Mouse (Mus musculus): Measurements from ENCODE around the gene Epha1.

- TF ChIP-seq POLR2A (IDR thresholded peaks at IDR 0.05; ENCODE audit: insufficient read depth, low read depth, low read length) (no peak), CTCF (IDR thresholded peaks at IDR 0.05; ENCODE audit: insufficient read depth, low read depth, low read length) (no peak)
Measured at GRCm38 (mm10) chr6:42385635-42386034, 12.6 kb upstream of the Epha1 start.
